Mouse (Mus musculus): Measurements from ENCODE around the gene Pard3.

The Pard3 gene

GRCm38 (mm10) chr8:127157087-127157486 is 93.4 kb downstream of the Pard3 start:
- ChIA-PET CTCF (interaction anchor here in 1 of 4 experiments (0.7 kb wide), 1 partner anchor 167 kb away, joined by 3 read pairs; no protein-coding TSS in a partner anchor), POLR2A (interaction anchor here in 1 of 4 experiments (0.7 kb wide), 1 partner anchor 1394 kb away, joined by 5 read pairs; no protein-coding TSS in a partner anchor)

GRCm38 (mm10) chr8:127159421-127159966 is 95.8 kb downstream of the Pard3 start:
- CTCF ChIA-PET: no interaction called here

DNA sequence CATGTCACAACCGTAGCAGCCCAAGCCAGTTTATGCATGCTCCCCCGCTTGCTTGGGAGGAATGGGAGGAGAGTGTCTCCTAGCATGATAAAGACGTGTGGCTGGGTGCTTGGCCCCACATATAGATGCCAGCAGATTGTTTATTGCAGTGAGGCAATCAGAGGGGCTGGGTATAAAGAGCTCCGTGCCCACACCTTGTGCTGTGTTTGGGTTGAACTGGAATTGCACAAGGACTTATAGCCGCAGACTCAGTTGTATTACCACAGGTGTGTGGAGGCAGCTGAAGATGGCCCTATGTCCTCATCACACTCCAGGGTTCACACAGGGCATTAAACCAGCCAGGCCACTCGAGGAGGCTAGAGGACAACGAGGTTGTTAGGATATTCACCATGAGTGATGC is 98.2 kb downstream of the Pard3 start:
- ChIA-PET CTCF (no interaction called here), POLR2A (interaction anchor here in 1 of 4 experiments (1.5 kb wide), 1 partner anchor 16 kb away, joined by 3 read pairs; no protein-coding TSS in a partner anchor)

More at GRCm38 (mm10) chr8:127159421-127159966, 95.8 kb downstream of the Pard3 start:
- POLR2A ChIA-PET: interaction anchor here in 3 of 4 experiments (0.6 to 1.1 kb wide), 4 partner anchors 9 to 1226 kb away, joined by 3 to 4 read pairs (median 4); no protein-coding TSS in a partner anchor

GRCm38 (mm10) chr8:127162821-127163220 is 99.1 kb downstream of the Pard3 start:
- ChIA-PET CTCF (no interaction called here), POLR2A (interaction anchor here in 1 of 4 experiments (0.6 kb wide), 1 partner anchor 34 kb away, joined by 5 read pairs; no protein-coding TSS in a partner anchor)

DNA sequence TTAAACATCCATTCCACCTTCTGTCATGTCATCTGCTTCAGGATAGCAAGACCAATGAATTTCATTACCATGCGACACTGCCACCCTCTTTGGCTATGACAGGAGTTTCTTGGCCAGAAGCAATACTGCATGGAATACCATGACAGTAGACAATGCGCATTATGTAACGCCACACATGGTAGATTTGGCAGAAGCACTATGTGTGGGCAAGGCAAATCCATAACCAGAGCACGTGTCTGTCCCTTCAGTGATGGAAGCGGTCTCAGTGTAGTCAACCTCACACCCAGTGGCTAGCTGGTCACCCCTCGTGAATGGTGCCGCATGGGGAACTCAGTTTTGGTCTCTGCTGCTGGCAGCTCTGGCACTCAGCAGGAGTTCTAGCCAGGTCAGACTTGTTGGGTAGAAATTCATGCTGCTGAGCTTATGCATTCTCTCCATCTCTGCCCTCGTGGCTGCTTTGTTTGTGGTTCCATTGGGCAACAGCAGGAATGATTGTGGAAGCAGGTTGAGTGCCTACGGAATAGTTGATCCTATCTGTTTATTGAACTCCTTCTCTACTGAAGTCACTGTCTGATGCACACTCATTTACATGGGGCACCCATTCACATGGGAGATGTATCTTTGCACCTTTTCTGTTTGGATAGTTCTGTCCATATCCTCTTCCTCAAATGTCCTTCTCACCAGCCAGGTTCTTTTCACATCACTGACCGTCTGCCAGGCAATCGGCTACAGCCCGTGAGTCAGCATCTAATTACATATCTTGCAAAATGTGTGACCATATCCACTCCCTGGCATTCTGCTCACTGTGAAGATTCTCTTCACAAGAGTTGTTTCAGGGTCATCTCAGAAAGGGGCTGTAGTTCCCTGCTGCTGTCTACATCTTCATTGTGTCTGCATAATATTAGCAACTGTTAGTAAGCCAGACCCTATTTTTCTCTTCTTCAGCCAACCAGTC is 100.9 kb downstream of the Pard3 start:
- ChIA-PET POLR2A (no interaction called here), CTCF (no interaction called here)

DNA sequence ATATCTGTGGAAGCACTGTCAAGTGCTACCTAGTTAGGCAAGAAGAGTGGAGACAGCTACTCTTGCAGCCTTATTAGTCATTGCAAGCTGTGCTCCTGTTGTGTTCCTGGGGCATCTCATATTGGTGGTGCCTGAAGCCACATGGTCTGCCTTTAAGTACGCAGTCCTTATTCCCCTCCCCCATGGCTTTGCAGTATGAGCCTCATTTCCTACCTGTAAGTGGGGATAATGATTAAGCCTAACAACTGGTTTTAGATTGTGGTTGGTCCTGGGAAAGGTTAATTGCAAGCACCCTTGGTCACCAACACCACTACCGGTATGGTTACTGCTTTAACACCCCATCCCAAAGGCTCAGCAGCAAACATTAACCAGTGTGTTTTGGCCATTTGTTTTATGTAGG is 104.8 kb downstream of the Pard3 start:
- ChIA-PET POLR2A (interaction anchor here in 1 of 4 experiments (0.5 kb wide), 1 partner anchor 12 kb away, joined by 3 read pairs; no protein-coding TSS in a partner anchor), CTCF (interaction anchor here in 1 of 4 experiments (0.6 kb wide), 1 partner anchor 33 kb away, joined by 7 read pairs; no protein-coding TSS in a partner anchor)

DNA sequence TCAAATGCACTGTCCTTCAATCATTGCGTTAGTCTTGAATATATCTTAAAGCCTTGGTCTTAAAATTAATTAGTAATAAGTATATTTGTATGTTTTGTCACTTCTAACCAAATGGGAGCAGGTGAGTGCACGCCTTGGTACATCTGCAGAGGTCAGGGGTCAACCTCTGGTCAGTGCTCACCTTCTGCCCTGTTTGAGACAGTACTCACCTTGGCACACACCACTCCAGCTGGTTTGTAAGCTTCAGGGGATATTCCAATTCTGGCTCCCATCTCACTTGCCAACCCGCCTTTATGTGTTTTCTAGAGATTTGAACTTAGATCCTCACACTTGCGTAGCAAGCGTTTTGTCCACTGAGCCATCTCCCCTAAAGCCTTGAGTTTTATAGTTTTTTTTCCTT is 105.7 kb downstream of the Pard3 start:
- ChIA-PET POLR2A (no interaction called here), CTCF (interaction anchor here in 1 of 4 experiments (0.7 kb wide), 1 partner anchor 51 kb away, joined by 5 read pairs; no protein-coding TSS in a partner anchor)

DNA sequence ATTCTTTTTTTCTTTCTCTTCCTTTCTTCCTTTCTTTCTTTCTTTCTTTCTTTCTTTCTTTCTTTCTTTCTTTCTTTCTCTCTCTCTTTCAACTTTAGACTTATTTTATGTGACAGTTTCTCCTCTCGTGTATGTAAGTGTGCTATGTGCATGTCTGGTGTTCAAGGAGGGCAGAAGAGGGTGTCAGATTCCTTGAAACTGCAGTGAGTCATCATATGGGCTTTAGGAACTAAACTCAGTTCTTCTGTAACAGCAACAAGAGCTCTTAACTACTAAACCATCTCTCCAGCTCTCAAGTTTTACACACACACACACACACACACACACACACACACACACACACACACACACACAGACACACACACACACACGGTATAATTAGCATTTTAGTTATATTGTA is 106.7 kb downstream of the Pard3 start:
- CTCF ChIA-PET: interaction anchor here in 1 of 4 experiments (1.1 kb wide), 1 partner anchor 184 kb away, joined by 3 read pairs; no protein-coding TSS in a partner anchor
- POLR2A ChIA-PET: interaction anchor here in 1 of 4 experiments (0.6 kb wide), 2 partner anchors 25 to 320 kb away, joined by 3 read pairs; no protein-coding TSS in a partner anchor

GRCm38 (mm10) chr8:127170930-127171329 is 107.2 kb downstream of the Pard3 start:
- ChIA-PET CTCF (interaction anchor here in 1 of 4 experiments (1.1 kb wide), 1 partner anchor 185 kb away, joined by 3 read pairs; no protein-coding TSS in a partner anchor), POLR2A (no interaction called here)

DNA sequence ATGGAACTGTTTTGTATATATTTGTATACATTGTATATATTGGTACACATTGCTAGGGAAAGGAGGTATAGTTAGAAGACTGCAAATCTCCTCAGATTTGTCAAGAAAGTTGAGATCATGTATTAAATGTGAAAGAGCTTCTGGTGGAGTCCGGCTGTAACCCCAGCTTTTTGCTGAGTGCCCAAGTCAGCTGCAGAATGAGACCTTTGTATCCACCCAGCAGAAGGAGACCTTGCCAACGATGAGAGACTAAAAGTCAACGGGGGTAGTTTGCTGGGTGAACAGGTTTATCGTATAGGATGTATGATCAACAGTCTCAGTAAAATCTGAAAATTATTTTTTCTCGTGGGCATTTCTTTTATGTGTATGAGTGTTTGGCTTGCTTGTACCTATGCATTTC is 109.8 kb downstream of the Pard3 start:
- CTCF ChIA-PET: interaction anchor here in 1 of 4 experiments (0.6 kb wide), 2 partner anchors 187 to 210 kb away, joined by 3 read pairs; no protein-coding TSS in a partner anchor
- POLR2A ChIA-PET: no interaction called here

GRCm38 (mm10) chr8:127174411-127174810 is 110.7 kb downstream of the Pard3 start:
- ChIA-PET CTCF (no interaction called here), POLR2A (no interaction called here)

GRCm38 (mm10) chr8:127175160-127175836 is 111.6 kb downstream of the Pard3 start:
- CTCF ChIA-PET: interaction anchor here in 1 of 4 experiments (1.3 to 1.5 kb wide), 2 partner anchors 186 to 189 kb away, joined by 3 to 4 read pairs; no protein-coding TSS in a partner anchor
- POLR2A ChIA-PET: no interaction called here

DNA sequence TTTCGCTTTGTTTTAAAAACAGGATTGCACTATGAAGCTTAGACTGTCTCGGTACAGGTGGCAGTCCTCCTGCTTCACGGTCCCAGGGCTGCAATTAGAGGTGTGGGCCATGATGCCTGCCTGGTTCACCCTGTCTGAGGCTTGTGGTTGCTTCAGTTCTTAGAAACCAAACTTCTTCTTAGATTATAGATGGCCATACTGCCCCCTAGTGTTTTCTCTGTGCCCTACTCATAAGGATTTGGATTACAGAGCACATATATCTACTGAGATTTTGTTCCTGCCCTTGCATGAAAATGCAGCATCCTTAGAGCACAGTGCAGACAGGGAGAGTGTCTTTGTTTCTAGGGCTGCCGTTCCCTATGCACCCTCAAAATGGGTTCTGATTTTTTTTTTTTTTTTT is 114.9 kb downstream of the Pard3 start:
- ChIA-PET CTCF (interaction anchor here (0.6 to 2.1 kb wide), 11 partner anchors 10 to 461 kb away, joined by 3 to 8 read pairs (median 3); no protein-coding TSS in a partner anchor), POLR2A (interaction anchor here in 1 of 4 experiments (0.6 to 1.7 kb wide), 4 partner anchors 8 to 192 kb away, joined by 3 to 4 read pairs (median 4); no protein-coding TSS in a partner anchor)

- POLR2A ChIA-PET: interaction anchor here in 1 of 4 experiments (0.6 kb wide), 1 partner anchor 13 kb away, joined by 3 read pairs; no protein-coding TSS in a partner anchor
- CTCF ChIA-PET: interaction anchor here in 1 of 4 experiments (2.3 kb wide), 1 partner anchor 195 kb away, joined by 8 read pairs; no protein-coding TSS in a partner anchor
Observed at GRCm38 (mm10) chr8:127181246-127181645, 117.6 kb downstream of the Pard3 start.

GRCm38 (mm10) chr8:127182065-127182464 is 118.4 kb downstream of the Pard3 start:
- ChIA-PET CTCF (interaction anchor here in 2 of 4 experiments (1.7 to 2.3 kb wide), 2 partner anchors 8 to 196 kb away, joined by 4 to 8 read pairs; no protein-coding TSS in a partner anchor), POLR2A (no interaction called here)

- ChIA-PET POLR2A (interaction anchor here in 1 of 4 experiments (0.6 kb wide), 1 partner anchor 848 kb away, joined by 3 read pairs; no protein-coding TSS in a partner anchor), CTCF (interaction anchor here in 2 of 4 experiments (1.0 to 1.7 kb wide), 2 partner anchors 7 to 197 kb away, joined by 3 to 4 read pairs; no protein-coding TSS in a partner anchor)
Observed at GRCm38 (mm10) chr8:127183533-127183932, 119.8 kb downstream of the Pard3 start.

DNA sequence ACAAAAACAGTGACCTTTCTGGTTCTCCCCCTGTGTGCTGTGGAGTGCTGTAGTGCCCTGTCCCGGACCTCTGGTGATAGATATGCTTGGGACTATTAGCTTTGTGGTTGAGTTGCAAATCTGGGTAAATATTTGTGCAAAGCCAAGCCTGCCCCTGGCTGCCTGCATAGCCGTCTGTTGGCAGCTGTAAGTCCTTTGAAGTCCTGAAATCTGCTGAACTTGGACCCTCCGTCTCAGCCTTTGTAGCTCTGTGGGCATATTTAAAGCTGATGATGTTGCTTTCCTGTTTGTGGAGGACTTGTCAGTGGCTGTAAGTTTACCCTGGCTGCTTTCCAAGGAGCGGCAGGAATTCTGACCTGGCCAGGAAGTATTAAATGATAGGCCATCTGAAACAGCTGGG is 120.3 kb downstream of the Pard3 start:
- ChIA-PET POLR2A (interaction anchor here in 1 of 4 experiments (0.6 kb wide), 2 partner anchors 14 to 848 kb away, joined by 3 to 4 read pairs; no protein-coding TSS in a partner anchor), CTCF (interaction anchor here in 1 of 4 experiments (1.0 kb wide), 1 partner anchor 198 kb away, joined by 3 read pairs; no protein-coding TSS in a partner anchor)

GRCm38 (mm10) chr8:127185897-127186296 is 122.2 kb downstream of the Pard3 start:
- POLR2A ChIA-PET: interaction anchor here in 1 of 4 experiments (1.1 kb wide), 1 partner anchor 212 kb away, joined by 4 read pairs; no protein-coding TSS in a partner anchor
- CTCF ChIA-PET: interaction anchor here in 2 of 4 experiments (1.3 to 1.9 kb wide), 3 partner anchors 10 to 200 kb away, joined by 4 to 8 read pairs (median 8); no protein-coding TSS in a partner anchor
